Mouse (Mus musculus) embryonic facial prominence, embryonic 14.5 days (tissue): ENCODE measurements around the gene Prl2b1. TPM values are rescaled to one million over a fixed set of nuclear protein-coding genes. Genes with fewer than 3 reads are reported as not detected.

ENCODE experiments used
- polyA plus RNA-seq: library from polyadenylated mRNA; unstranded; fragments of >200 nt; fragmentation: Nextera tagmentation; extraction: Ambion mirVana; gene quantifications from 2 replicates; pipeline ENCODE4 v1.2.1, GENCODE M21; 2014

The Prl2b1 gene
- polyA plus RNA-seq, 1 experiment from 2014 or later: not detected

Other genes with a start within 250 kb of the Prl2b1 start
- gene Prl3d3, start 234.1 kb downstream of the Prl2b1 start, polyA plus RNA-seq: not detected in 2 replicates
- gene Prl3c1, start 194.2 kb downstream of the Prl2b1 start, polyA plus RNA-seq: not detected in 2 replicates
- not detected in 2 replicates for gene Prl3b1, start 149.0 kb downstream of the Prl2b1 start, polyA plus RNA-seq
- not detected in 2 replicates for gene Prl3a1, start 131.4 kb downstream of the Prl2b1 start, polyA plus RNA-seq
- gene Prl6a1, start 78.2 kb downstream of the Prl2b1 start, polyA plus RNA-seq: not detected in 2 replicates
- gene Prl8a2, start 45.2 kb downstream of the Prl2b1 start, polyA plus RNA-seq: not detected in 2 replicates
- not detected in 2 replicates for gene Prl8a6, start 47.8 kb upstream of the Prl2b1 start, polyA plus RNA-seq
- not detected in 2 replicates for gene Prl8a8, start 122.4 kb upstream of the Prl2b1 start, polyA plus RNA-seq
- not detected in 2 replicates for gene Prl8a9, start 173.8 kb upstream of the Prl2b1 start, polyA plus RNA-seq
- gene Prl8a1, start 191.3 kb upstream of the Prl2b1 start, polyA plus RNA-seq: not detected in 2 replicates
- gene Prl7b1, start 219.7 kb upstream of the Prl2b1 start, polyA plus RNA-seq: not detected in 2 replicates